Mouse (Mus musculus) midbrain, postnatal 0 days (tissue): ENCODE data around the gene Zdhhc20. TPM values are rescaled to one million over a fixed set of nuclear protein-coding genes. Genes with fewer than 3 reads are reported as not detected.
A peak's percentile ranks its signal among the peaks of the same experiment; 100 is the strongest.
"Not testable (repeated sequence)": the region's sequence is repeated elsewhere in the genome, so short reads cannot be mapped to it uniquely, and the experiment has no call there.

Experiments used
- ATAC-seq: fragments of 200-750 bp; cut with Nextera tagmentation; 2 replicates; pipeline ENCODE4 v1.8.0; 2017; ENCODE audit warnings: moderate number of reproducible peaks, mild to moderate bottlenecking, moderate TSS enrichment, moderate library complexity; ENCODE audit not compliant: low FRiP score
- DNase-seq: peaks from one replicate; pipeline ENCODE4 v3.0.0-alpha.2; 2015; ENCODE audit warnings: low spot score
- H3K27ac ChIP-seq: fragments of 300-500 bp; sonication (generic); 2 replicates; pipeline ENCODE4 v1.5.1; 2014; ENCODE audit warnings: low read depth, mild to moderate bottlenecking, low read length, mixed read lengths
- H3K27me3 ChIP-seq: fragments of 300-500 bp; sonication (generic); 2 replicates; pipeline ENCODE4 v1.6.1; 2014; ENCODE audit warnings: low read length, control low read depth, mixed read lengths; ENCODE audit not compliant: insufficient read depth
- H3K36me3 ChIP-seq: fragments of 300-500 bp; sonication (generic); 2 replicates; pipeline ENCODE4 v1.6.1; 2014; ENCODE audit warnings: low read length, control low read depth, mixed read lengths; ENCODE audit not compliant: insufficient read depth
- H3K4me1 ChIP-seq: fragments of 300-500 bp; sonication (generic); 2 replicates; pipeline ENCODE4 v1.6.1; 2014; ENCODE audit warnings: mild to moderate bottlenecking, control low read depth, antibody characterized with exemption, low read length, mixed read lengths; ENCODE audit not compliant: insufficient read depth
- H3K4me2 ChIP-seq: fragments of 300-500 bp; sonication (generic); 2 replicates; pipeline ENCODE4 v1.6.1; 2014; ENCODE audit warnings: low read depth, mild to moderate bottlenecking, low read length, mixed read lengths; ENCODE audit not compliant: poor library complexity, severe bottlenecking
- H3K4me3 ChIP-seq: fragments of 300-500 bp; sonication (generic); 2 replicates; pipeline ENCODE4 v1.5.1; 2014; ENCODE audit warnings: low read depth, mild to moderate bottlenecking, low read length, moderate library complexity
- H3K9ac ChIP-seq: fragments of 300-500 bp; sonication (generic); replicated peaks from 2 replicates; pipeline ENCODE4 v1.6.1; 2014; ENCODE audit warnings: mild to moderate bottlenecking, low read length, moderate library complexity, mixed read lengths; ENCODE audit not compliant: poor library complexity, severe bottlenecking
- H3K9me3 ChIP-seq: fragments of 300-500 bp; sonication (generic); 2 replicates; pipeline ENCODE4 v1.6.1; 2016; ENCODE audit warnings: low read length, control low read depth
- CTCF ChIP-seq: IDR thresholded peaks from 2 replicates; pipeline ENCODE4 v1.5.1; 2016; ENCODE audit warnings: antibody characterized with exemption, mild to moderate bottlenecking
- WGBS: fragments of 180-500 bp; shearing (Covaris S2); extraction: QIAGEN DNeasy Blood & Tissue Kit; methylation state at CpG from one replicate; pipeline ENCODE4 v1.1.7; 2014; 5-methylcytosine and 5-hydroxymethylcytosine counted together
- polyA plus RNA-seq: library from polyadenylated mRNA; unstranded; fragments of >200 nt; fragmentation: Nextera tagmentation; extraction: Ambion mirVana; gene quantifications from 2 replicates; pipeline ENCODE4 v1.2.1, GENCODE M21; 2015
- total RNA-seq: library from RNA; depleted of rRNA; stranded (reverse); fragments of >200 nt; gene quantifications from 2 replicates; pipeline ENCODE4 v1.2.3, GENCODE M21; 2014

Gene Zdhhc20
- total and polyA plus RNA-seq, 2 experiments from 2014 or later: 21.5 to 33.2 TPM

- no peaks in the 10 kb centered on the region for H3K27me3 ChIP-seq
- no peak overlapping the region for H3K4me3 ChIP-seq
- H3K9ac ChIP-seq: no peak overlapping the region
- ATAC-seq (no peak), DNase-seq (peak; percentile 15)
- no peak overlapping the region for H3K27ac ChIP-seq
- H3K9me3 ChIP-seq: no peaks in the 10 kb centered on the region
- TF ChIP-seq CTCF: no peak
- no peaks in the 10 kb centered on the region for H3K4me1 ChIP-seq
- H3K4me2 ChIP-seq: no peak overlapping the region
- 45% methylated on average over 10 of the region's 10 CpGs for WGBS
- H3K36me3 ChIP-seq: peaks cover 23% of the 10 kb centered on the region
Observed at GRCm38 (mm10) chr14:57921428-57922131, 31.5 kb upstream of the Zdhhc20 start.

- Histone ChIP-seq H3K9ac (no peak overlapping the region), H3K4me2 (no peak overlapping the region), H3K36me3 (peaks cover 22% of the 10 kb centered on the region), H3K4me1 (no peaks in the 10 kb centered on the region), H3K9me3 (no peaks in the 10 kb centered on the region), H3K27ac (no peak overlapping the region), H3K27me3 (no peaks in the 10 kb centered on the region), H3K4me3 (no peak overlapping the region)
- ATAC-seq (no peak), DNase-seq (no peak)
- TF ChIP-seq CTCF: no peak
- WGBS: 87% methylated on average over 18 of the region's 18 CpGs
Observed at GRCm38 (mm10) chr14:57920568-57921310, 30.7 kb upstream of the Zdhhc20 start.

GRCm38 (mm10) chr14:57919148-57919875 lies 29.2 kb upstream of the Zdhhc20 start:
- TF ChIP-seq CTCF: no peak
- no peak overlapping the region for H3K4me3 ChIP-seq
- no peak overlapping the region for H3K4me2 ChIP-seq
- H3K4me1 ChIP-seq: no peaks in the 10 kb centered on the region
- DNase-seq (no peak), ATAC-seq (no peak)
- no peak overlapping the region for H3K27ac ChIP-seq
- H3K27me3 ChIP-seq: no peaks in the 10 kb centered on the region
- H3K36me3 ChIP-seq: peaks cover 26% of the 10 kb centered on the region
- H3K9me3 ChIP-seq: no peaks in the 10 kb centered on the region
- no peak overlapping the region for H3K9ac ChIP-seq
- 96% methylated on average over 17 of the region's 17 CpGs for WGBS

- Histone ChIP-seq H3K4me3 (no peak overlapping the region), H3K9ac (no peak overlapping the region), H3K4me1 (no peaks in the 10 kb centered on the region), H3K27ac (no peak overlapping the region), H3K36me3 (peaks cover 19% of the 10 kb centered on the region), H3K4me2 (no peak overlapping the region), H3K27me3 (no peaks in the 10 kb centered on the region), H3K9me3 (no peaks in the 10 kb centered on the region)
- TF ChIP-seq CTCF: no peak
- no peak for ATAC-seq
- 55% methylated on average over 6 of the region's 6 CpGs for WGBS
- no peak for DNase-seq
Observed at GRCm38 (mm10) chr14:57915341-57915740, 25.3 kb upstream of the Zdhhc20 start.

GRCm38 (mm10) chr14:57912211-57913007 lies 22.3 kb upstream of the Zdhhc20 start:
- peaks cover 17% of the 10 kb centered on the region for H3K36me3 ChIP-seq
- not testable (repeated sequence) for H3K27me3 ChIP-seq, H3K9me3 ChIP-seq, ATAC-seq, H3K4me2 ChIP-seq, H3K27ac ChIP-seq, DNase-seq, H3K9ac ChIP-seq, H3K4me1 ChIP-seq, H3K4me3 ChIP-seq
- 62% methylated on average over 1 of the region's 1 CpGs for WGBS

GRCm38 (mm10) chr14:57911787-57912186 lies 21.7 kb upstream of the Zdhhc20 start:
- not testable (repeated sequence) for H3K4me2 ChIP-seq, ATAC-seq, H3K27ac ChIP-seq, H3K9me3 ChIP-seq, H3K27me3 ChIP-seq, H3K4me1 ChIP-seq, DNase-seq, H3K9ac ChIP-seq, H3K4me3 ChIP-seq
- H3K36me3 ChIP-seq: peaks cover 11% of the 10 kb centered on the region
